Mouse (Mus musculus) left cerebral cortex, postnatal 25 days (tissue): ENCODE measurements around the gene Gm20425. TPM values are rescaled to one million over a fixed set of nuclear protein-coding genes. Genes with fewer than 3 reads are reported as not detected.
A peak's percentile ranks its signal among the peaks of the same experiment; 100 is the strongest.
"Not testable (repeated sequence)": the region's sequence is repeated elsewhere in the genome, so short reads cannot be mapped to it uniquely, and the experiment has no call there.

Experiments
- DNase-seq, 2 experiments: peaks; one replicate each; pipeline ENCODE4 v3.0.0; 2022; ENCODE audit warnings: low spot score in 2 of 2, mixed read lengths in 1 of 2
- intact Hi-C: fragments of 180-260 bp; cut with DNase I; formaldehyde crosslinking; loops from one replicate; pipeline ENCODE4 v1.15.1; 2025
- total RNA-seq, 2 experiments: library from RNA; stranded (reverse); gene quantifications; 2 replicates each; pipeline ENCODE4 v1.2.3; 2021

Gene Gm20425
- total RNA-seq, 2 experiments from 2014 or later = 7.9 to 9.6 TPM

GRCm38 (mm10) chr9:103168771-103169170 lies 61.3 kb downstream of the Gm20425 start:
- DNase-seq = peak in 1 of 2 experiments; percentile 79
- intact Hi-C loops = no loop called here

GRCm38 (mm10) chr9:103168046-103168445 lies 62.1 kb downstream of the Gm20425 start:
- intact Hi-C loops = no loop called here
- no peak for DNase-seq

GRCm38 (mm10) chr9:103163806-103164205 lies 66.3 kb downstream of the Gm20425 start:
- DNase-seq = no peak
- intact Hi-C loops = no loop called here

GRCm38 (mm10) chr9:103155158-103155557 lies 74.9 kb downstream of the Gm20425 start:
- DNase-seq, intact Hi-C loops: not testable (repeated sequence)

- intact Hi-C loops = no loop called here
- no peak for DNase-seq
Observed at GRCm38 (mm10) chr9:103154568-103154967, 75.5 kb downstream of the Gm20425 start.

GRCm38 (mm10) chr9:103153286-103153685 lies 76.8 kb downstream of the Gm20425 start:
- no peak for DNase-seq
- intact Hi-C loops = no loop called here

GRCm38 (mm10) chr9:103149074-103149799 lies 80.9 kb downstream of the Gm20425 start:
- intact Hi-C loops = no loop called here
- peak in 1 of 2 experiments; percentile 61 for DNase-seq

- no peak for DNase-seq
- intact Hi-C loops = loop anchor here (2.0 kb wide), 1 partner anchor 34 kb away; no protein-coding TSS in a partner anchor
Observed at GRCm38 (mm10) chr9:103147103-103147502, 83.0 kb downstream of the Gm20425 start.

- intact Hi-C loops = loop anchor here (2.0 kb wide), 1 partner anchor 34 kb away; no protein-coding TSS in a partner anchor
Observed at GRCm38 (mm10) chr9:103146703-103147102, 83.4 kb downstream of the Gm20425 start.

GRCm38 (mm10) chr9:103146257-103146656 lies 83.8 kb downstream of the Gm20425 start:
- no peak for DNase-seq

More at GRCm38 (mm10) chr9:103146703-103147102, 83.4 kb downstream of the Gm20425 start:
- peak in 1 of 2 experiments; percentile 78 for DNase-seq

GRCm38 (mm10) chr9:103145351-103145750 lies 84.8 kb downstream of the Gm20425 start:
- intact Hi-C loops = no loop called here

More at GRCm38 (mm10) chr9:103146257-103146656, 83.8 kb downstream of the Gm20425 start:
- intact Hi-C loops = loop anchor here (2.0 kb wide), 1 partner anchor 33 kb away; no protein-coding TSS in a partner anchor

GRCm38 (mm10) chr9:103143881-103144280 lies 86.2 kb downstream of the Gm20425 start:
- DNase-seq = no peak
- intact Hi-C loops = no loop called here

More at GRCm38 (mm10) chr9:103145351-103145750, 84.8 kb downstream of the Gm20425 start:
- DNase-seq = no peak

GRCm38 (mm10) chr9:103141266-103141665 lies 88.8 kb downstream of the Gm20425 start:
- DNase-seq = no peak
- intact Hi-C loops = no loop called here

- no peak for DNase-seq
- intact Hi-C loops = no loop called here
Observed at GRCm38 (mm10) chr9:103140384-103140783, 89.7 kb downstream of the Gm20425 start.

Other genes starting within 250 kb of the Gm20425 start
- gene Slco2a1, start 241.6 kb downstream of the Gm20425 start, total RNA-seq = 1 to 10 TPM; 1.3 TPM
- 100 to 1,000 TPM; 629 to 631 TPM for gene Rab6b, start 118.5 kb downstream of the Gm20425 start, total RNA-seq
- 10 to 100 TPM; 18.7 to 19.1 TPM for gene Srprb, start 28.2 kb downstream of the Gm20425 start, total RNA-seq
- 100 to 1,000 TPM; 123 to 155 TPM for gene Trf, start 137 bp upstream of the Gm20425 start, total RNA-seq
- not detected for gene 1300017J02Rik, start 74.8 kb upstream of the Gm20425 start, total RNA-seq
- gene Topbp1, start 74.9 kb upstream of the Gm20425 start, total RNA-seq = 10 to 100 TPM; 19.4 to 19.5 TPM
- 10 to 100 TPM; 77.9 to 79.0 TPM for gene Cdv3, start 135.5 kb upstream of the Gm20425 start, total RNA-seq